Mouse (Mus musculus): Measurements from ENCODE around the gene Egfl6. TPM values are rescaled to one million over a fixed set of nuclear protein-coding genes. Genes with fewer than 3 reads are reported as not detected.

Gene Egfl6
- polyA plus RNA-seq, 1 experiment, result 27.4 TPM

GRCm38 (mm10) chrX:166504421-166504820, 81.1 kb downstream of the Egfl6 start:
- WGBS, result 36% methylated on average over 2 of the region's 2 CpGs
- TF ChIP-seq CTCF (IDR thresholded peaks at IDR 0.05; ENCODE audit: insufficient read depth, low read length) (no peak), POLR2A (IDR thresholded peaks at IDR 0.05; ENCODE audit: borderline replicate concordance, extremely low read depth, low read depth, low read length) (no peak)
- no peak for DNase-seq
- Histone ChIP-seq H3K4me3 (replicated peaks; ENCODE audit: extremely low read depth, low read depth, low read length) (no peak overlapping the region), H3K4me1 (ENCODE audit: control insufficient read depth, insufficient read depth, low read length) (no peaks in the 10 kb centered on the region)

DNA sequence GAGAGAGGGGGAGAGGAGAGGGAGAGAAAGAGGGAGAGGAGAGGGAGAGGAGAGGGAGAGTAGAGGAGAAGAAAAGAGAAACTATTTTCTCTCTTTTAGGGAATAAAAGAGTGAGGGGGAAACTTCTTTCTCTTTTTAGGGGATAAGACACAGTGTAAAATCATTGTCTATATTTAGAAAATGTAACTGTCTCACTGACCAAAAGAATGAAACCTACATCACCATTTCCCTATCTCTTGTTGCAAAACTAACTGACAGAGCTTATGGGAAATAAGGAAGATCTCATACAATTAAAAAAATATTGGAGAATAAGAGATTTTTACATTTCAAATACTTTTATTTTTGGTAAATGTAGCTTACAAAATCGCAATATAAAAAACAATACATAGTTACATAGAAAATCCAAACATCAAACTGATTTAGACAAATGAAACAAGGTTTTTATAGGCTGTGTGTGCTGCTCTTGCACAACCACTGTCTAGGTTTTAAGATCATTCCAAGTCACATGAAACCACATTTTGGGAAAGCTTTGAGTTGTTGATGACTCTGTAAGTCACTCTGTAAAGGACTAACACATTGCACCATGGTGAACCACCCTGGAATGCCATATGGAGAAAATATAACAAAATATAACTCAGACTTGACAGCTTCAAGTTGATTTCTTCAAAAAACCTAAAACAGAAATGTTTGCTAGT, 85.9 kb downstream of the Egfl6 start:
- 63% methylated on average over 1 of the region's 1 CpGs for WGBS
- H3K4me3 ChIP-seq (replicated peaks; ENCODE audit: extremely low read depth, low read depth, low read length), result no peak overlapping the region
- TF ChIP-seq POLR2A (IDR thresholded peaks at IDR 0.05; ENCODE audit: borderline replicate concordance, extremely low read depth, low read depth, low read length), result no peak
- no peak for DNase-seq
- H3K4me1 ChIP-seq (ENCODE audit: control insufficient read depth, insufficient read depth, low read length), result no peaks in the 10 kb centered on the region

DNA sequence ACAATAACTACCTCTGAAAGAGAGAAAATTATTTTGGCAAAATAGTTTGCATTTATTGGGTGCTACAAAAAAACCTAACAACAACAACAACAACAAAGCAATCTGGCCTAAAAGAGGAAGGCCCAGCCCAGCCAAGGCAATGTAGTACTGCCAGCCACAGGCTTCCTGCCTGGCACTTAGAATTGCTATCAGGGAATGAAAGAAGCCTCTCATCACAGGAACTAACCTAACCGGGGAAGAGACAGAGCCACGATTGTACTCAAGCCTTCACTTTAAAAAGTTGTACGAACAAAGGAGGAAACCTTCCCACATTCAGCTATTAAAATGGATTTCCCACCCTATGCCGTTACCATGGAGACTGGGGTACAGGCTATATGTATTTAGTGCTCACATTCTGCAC, 87.7 kb downstream of the Egfl6 start:
- 62% methylated on average over 4 of the region's 4 CpGs for WGBS
- Histone ChIP-seq H3K4me1 (ENCODE audit: control insufficient read depth, insufficient read depth, low read length) (no peaks in the 10 kb centered on the region), H3K4me3 (replicated peaks; ENCODE audit: extremely low read depth, low read depth, low read length) (no peak overlapping the region)
- DNase-seq, result no peak
- TF ChIP-seq POLR2A (IDR thresholded peaks at IDR 0.05; ENCODE audit: borderline replicate concordance, extremely low read depth, low read depth, low read length), result no peak

GRCm38 (mm10) chrX:166495052-166495451, 90.5 kb downstream of the Egfl6 start:
- Histone ChIP-seq H3K4me3 (replicated peaks; ENCODE audit: extremely low read depth, low read depth, low read length) (no peak overlapping the region), H3K4me1 (ENCODE audit: control insufficient read depth, insufficient read depth, low read length) (no peaks in the 10 kb centered on the region)
- TF ChIP-seq POLR2A (IDR thresholded peaks at IDR 0.05; ENCODE audit: borderline replicate concordance, extremely low read depth, low read depth, low read length) (no peak), CTCF (IDR thresholded peaks at IDR 0.05; ENCODE audit: insufficient read depth, low read length) (no peak)
- DNase-seq, result no peak
- WGBS, result 83% methylated on average over 2 of the region's 2 CpGs

- Histone ChIP-seq H3K4me1 (ENCODE audit: control insufficient read depth, insufficient read depth, low read length) (no peaks in the 10 kb centered on the region; the same call in 1 of the 2 replicates), H3K4me3 (replicated peaks; ENCODE audit: extremely low read depth, low read depth, low read length) (peak within 1 kb of the TSS; percentile 98)
- WGBS, result 31% methylated on average over 41 of the region's 41 CpGs
- peak; percentile 86 for DNase-seq
- TF ChIP-seq CTCF (IDR thresholded peaks at IDR 0.05; ENCODE audit: insufficient read depth, low read length), result no peak
- peak; percentile 51; the same call in 1 of the 2 replicates for TF ChIP-seq POLR2A (IDR thresholded peaks at IDR 0.05; ENCODE audit: borderline replicate concordance, extremely low read depth, low read depth, low read length)
Observed at GRCm38 (mm10) chrX:166479365-166479983, 106.0 kb downstream of the Egfl6 start, which contains the start of gene Rab9. Gene Rab9 (minus strand): TSS chrX:166479867.

- no peak for TF ChIP-seq CTCF (IDR thresholded peaks at IDR 0.05; ENCODE audit: insufficient read depth, low read length)
- TF ChIP-seq POLR2A (IDR thresholded peaks at IDR 0.05; ENCODE audit: borderline replicate concordance, extremely low read depth, low read depth, low read length), result no peak
- Histone ChIP-seq H3K4me3 (replicated peaks; ENCODE audit: extremely low read depth, low read depth, low read length) (peak overlapping the region; percentile 98), H3K4me1 (ENCODE audit: control insufficient read depth, insufficient read depth, low read length) (peaks cover 3% of the 10 kb centered on the region)
- DNase-seq, result peak; percentile 31
- 33% methylated on average over 28 of the region's 28 CpGs for WGBS
Observed at GRCm38 (mm10) chrX:166478631-166479364, 106.7 kb downstream of the Egfl6 start.

DNA sequence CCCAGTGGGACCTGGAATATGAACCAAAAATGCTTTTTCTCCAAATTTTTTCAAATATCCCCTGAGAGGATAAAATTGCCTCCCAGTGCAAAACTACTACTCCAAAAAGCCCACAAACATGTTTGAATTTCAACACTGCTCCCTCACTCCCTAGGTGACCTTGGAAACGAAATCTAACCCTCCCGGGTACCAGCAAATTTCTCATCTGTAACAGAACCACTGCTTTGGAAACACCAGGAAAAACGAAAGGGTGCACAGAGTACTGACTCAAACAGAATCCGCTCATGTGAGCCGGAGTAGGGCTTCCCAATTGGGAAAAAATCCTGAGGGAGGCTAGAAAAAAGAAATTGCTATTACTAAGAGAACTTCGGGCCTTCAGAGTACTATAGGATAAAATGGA, 108.1 kb downstream of the Egfl6 start:
- 56% methylated on average over 6 of the region's 6 CpGs for WGBS
- H3K4me1 ChIP-seq (ENCODE audit: control insufficient read depth, insufficient read depth, low read length), result peaks cover 3% of the 10 kb centered on the region
- no peak for DNase-seq
- H3K4me3 ChIP-seq (replicated peaks; ENCODE audit: extremely low read depth, low read depth, low read length), result peak overlapping the region; percentile 47
- TF ChIP-seq POLR2A (IDR thresholded peaks at IDR 0.05; ENCODE audit: borderline replicate concordance, extremely low read depth, low read depth, low read length) (no peak), CTCF (IDR thresholded peaks at IDR 0.05; ENCODE audit: insufficient read depth, low read length) (no peak)

Other genes starting within 250 kb of the Egfl6 start
- gene Trappc2, start 145.1 kb downstream of the Egfl6 start, polyA plus RNA-seq (2012; rRNA removed), result 2.4 and 4.3 TPM in 2 replicates
- 1.2 and 1.8 TPM in 2 replicates for gene Ofd1, start 145.0 kb downstream of the Egfl6 start, polyA plus RNA-seq (2012; rRNA removed)
- 6.1 and 10.3 TPM in 2 replicates for gene Rab9, start 105.9 kb downstream of the Egfl6 start, polyA plus RNA-seq (2012; rRNA removed)
- 0.86 and 1.4 TPM in 2 replicates for gene Tceanc, start 67.2 kb downstream of the Egfl6 start, polyA plus RNA-seq (2012; rRNA removed)